Mouse (Mus musculus): ENCODE measurements around the gene Mvp.

GRCm38 (mm10) chr7:126983113-126983512, 31.3 kb downstream of the Mvp start:
- TF ChIP-seq CTCF (IDR thresholded peaks at IDR 0.05; ENCODE audit: extremely low read depth, insufficient read depth, insufficient read length, insufficient replicate concordance) = no peak
- TF ChIP-seq POLR2A (IDR thresholded peaks at IDR 0.05; ENCODE audit: low read depth, low read length) = no peak
